Mouse (Mus musculus) liver, embryonic 14.5 days (tissue): ENCODE measurements around the gene Chd1l.

Experiments
- CTCF ChIP-seq: IDR thresholded peaks from 2 replicates; pipeline ENCODE4 v1.5.1; 2016; ENCODE audit warnings: antibody characterized with exemption, low read depth, control low read depth
- EP300 ChIP-seq: IDR thresholded peaks from 2 replicates; pipeline ENCODE4 v1.6.1; 2016; ENCODE audit warnings: antibody characterized with exemption, low read depth

GRCm38 (mm10) chr3:97617899-97618298 lies 7.9 kb upstream of the Chd1l start:
- no peak for TF ChIP-seq CTCF
- TF ChIP-seq EP300, result no peak
